Mouse (Mus musculus) heart, embryonic 11.5 days (tissue): ENCODE data around the gene Gemin4. TPM values are rescaled to one million over a fixed set of nuclear protein-coding genes. Genes with fewer than 3 reads are reported as not detected.
"Not testable (repeated sequence)": the region's sequence is repeated elsewhere in the genome, so short reads cannot be mapped to it uniquely, and the experiment has no call there.

ENCODE experiments used
- ATAC-seq: fragments of 200-750 bp; cut with Nextera tagmentation; replicated peaks from 2 replicates; pipeline ENCODE4 v1.8.0; 2017; ENCODE audit warnings: moderate library complexity; ENCODE audit not compliant: insufficient number of reproducible peaks, low FRiP score, low TSS enrichment
- H3K27ac ChIP-seq: fragments of 300-500 bp; sonication (generic); 2 replicates; pipeline ENCODE4 v1.5.1; 2014; ENCODE audit warnings: mild to moderate bottlenecking, low read depth, low read length
- H3K27me3 ChIP-seq: fragments of 300-500 bp; sonication (generic); 2 replicates; pipeline ENCODE4 v1.6.1; 2014; ENCODE audit warnings: mild to moderate bottlenecking, low read length, mixed read lengths; ENCODE audit not compliant: control insufficient read depth, insufficient read depth
- H3K36me3 ChIP-seq: fragments of 300-500 bp; sonication (generic); 2 replicates; pipeline ENCODE4 v1.6.1; 2014; ENCODE audit warnings: mild to moderate bottlenecking, low read length, moderate library complexity, mixed read lengths; ENCODE audit not compliant: control insufficient read depth, insufficient read depth
- H3K4me1 ChIP-seq: fragments of 300-500 bp; sonication (generic); 2 replicates; pipeline ENCODE4 v1.6.1; 2014; ENCODE audit warnings: low read length; ENCODE audit not compliant: control insufficient read depth, insufficient read depth
- H3K4me2 ChIP-seq: fragments of 300-500 bp; sonication (generic); 2 replicates; pipeline ENCODE4 v1.6.1; 2014; ENCODE audit warnings: mild to moderate bottlenecking, moderate library complexity
- H3K4me3 ChIP-seq: fragments of 300-500 bp; sonication (generic); 2 replicates; pipeline ENCODE4 v1.5.1; 2014; ENCODE audit warnings: low read depth, low read length
- H3K9ac ChIP-seq: fragments of 300-500 bp; sonication (generic); 2 replicates; pipeline ENCODE4 v1.6.1; 2014; ENCODE audit warnings: mild to moderate bottlenecking, low read depth, low read length, moderate library complexity
- H3K9me3 ChIP-seq: fragments of 300-500 bp; sonication (generic); replicated peaks from 2 replicates; pipeline ENCODE4 v1.6.1; 2016; ENCODE audit warnings: low read length; ENCODE audit not compliant: control insufficient read depth
- WGBS: fragments of 180-500 bp; shearing (Covaris S2); extraction: QIAGEN DNeasy Blood & Tissue Kit; methylation state at CpG from one replicate; pipeline ENCODE4 v1.1.7; 2014; ENCODE audit not compliant: insufficient replicate concordance; 5-methylcytosine and 5-hydroxymethylcytosine counted together
- polyA plus RNA-seq: library from polyadenylated mRNA; unstranded; fragments of >200 nt; fragmentation: Nextera tagmentation; extraction: Ambion mirVana; gene quantifications from 2 replicates; pipeline ENCODE4 v1.2.1, GENCODE M21; 2014

Gene Gemin4
- polyA plus RNA-seq, 1 experiment from 2014 or later = 25.8 TPM

- Histone ChIP-seq H3K4me2 (no peak overlapping the region), H3K27ac (no peak overlapping the region), H3K9me3 (no peaks in the 10 kb centered on the region), H3K36me3 (peaks cover 21% of the 10 kb centered on the region), H3K4me3 (no peak overlapping the region), H3K27me3 (no peaks in the 10 kb centered on the region), H3K9ac (no peak overlapping the region), H3K4me1 (no peaks in the 10 kb centered on the region)
- ATAC-seq = no peak
- WGBS = 88% methylated on average over 3 of the region's 3 CpGs
Measured at GRCm38 (mm10) chr11:76236136-76236535, 18.7 kb upstream of the Gemin4 start.

- Histone ChIP-seq H3K27me3 (no peaks in the 10 kb centered on the region), H3K4me1 (no peaks in the 10 kb centered on the region), H3K4me3 (no peak overlapping the region), H3K27ac (no peak overlapping the region), H3K9ac (no peak overlapping the region), H3K36me3 (no peaks in the 10 kb centered on the region; the same call in 1 of the 2 replicates), H3K9me3 (no peaks in the 10 kb centered on the region), H3K4me2 (no peak overlapping the region)
- no peak for ATAC-seq
Measured at GRCm38 (mm10) chr11:76225051-76225450, 7.6 kb upstream of the Gemin4 start.

- ATAC-seq = no peak
- Histone ChIP-seq H3K4me3 (no peak overlapping the region), H3K4me2 (no peak overlapping the region), H3K4me1 (no peaks in the 10 kb centered on the region), H3K9ac (no peak overlapping the region), H3K27me3 (no peaks in the 10 kb centered on the region), H3K9me3 (no peaks in the 10 kb centered on the region), H3K36me3 (no peaks in the 10 kb centered on the region; the same call in 1 of the 2 replicates), H3K27ac (no peak overlapping the region)
- WGBS = 87% methylated on average over 5 of the region's 5 CpGs
Measured at GRCm38 (mm10) chr11:76224631-76225030, 7.2 kb upstream of the Gemin4 start.

- peak; percentile 23 for ATAC-seq
- peak overlapping the region; percentile 84 for H3K27ac ChIP-seq
- peak overlapping the region; percentile 79 for H3K4me2 ChIP-seq
- peak overlapping the region; percentile 95 for H3K9ac ChIP-seq
- peak overlapping the region; percentile 82 for H3K4me3 ChIP-seq
- H3K36me3 ChIP-seq = peaks cover 17% of the 10 kb centered on the region
- H3K27me3 ChIP-seq = no peaks in the 10 kb centered on the region
- 4% methylated on average over 33 of the region's 33 CpGs for WGBS
- H3K9me3 ChIP-seq = no peaks in the 10 kb centered on the region
- peaks cover 5% of the 10 kb centered on the region for H3K4me1 ChIP-seq
Measured at GRCm38 (mm10) chr11:76216681-76217389, 629 bp downstream of the Gemin4 start.

- peaks cover 5% of the 10 kb centered on the region for H3K4me1 ChIP-seq
Measured at GRCm38 (mm10) chr11:76216049-76216540, 1.4 kb downstream of the Gemin4 start.

GRCm38 (mm10) chr11:76215011-76215410, 2.5 kb downstream of the Gemin4 start:
- H3K36me3 ChIP-seq = peaks cover 20% of the 10 kb centered on the region
- H3K4me2 ChIP-seq = no peak overlapping the region
- H3K9ac ChIP-seq = no peak overlapping the region
- ATAC-seq = no peak
- no peak overlapping the region for H3K27ac ChIP-seq
- H3K27me3 ChIP-seq = no peaks in the 10 kb centered on the region
- WGBS = 92% methylated on average over 2 of the region's 2 CpGs
- no peak overlapping the region for H3K4me3 ChIP-seq
- peaks cover 5% of the 10 kb centered on the region for H3K4me1 ChIP-seq
- no peaks in the 10 kb centered on the region for H3K9me3 ChIP-seq

More at GRCm38 (mm10) chr11:76216049-76216540, 1.4 kb downstream of the Gemin4 start:
- ATAC-seq = no peak
- no peak overlapping the region for H3K9ac ChIP-seq
- H3K36me3 ChIP-seq = peaks cover 19% of the 10 kb centered on the region
- 92% methylated on average over 5 of the region's 5 CpGs for WGBS
- peak overlapping the region; percentile 82 for H3K4me3 ChIP-seq
- peak overlapping the region; percentile 79 for H3K4me2 ChIP-seq
- H3K27me3 ChIP-seq = no peaks in the 10 kb centered on the region
- no peaks in the 10 kb centered on the region for H3K9me3 ChIP-seq
- no peak overlapping the region for H3K27ac ChIP-seq

GRCm38 (mm10) chr11:76213841-76214240, 3.6 kb downstream of the Gemin4 start:
- Histone ChIP-seq H3K4me3 (no peak overlapping the region), H3K27me3 (no peaks in the 10 kb centered on the region), H3K36me3 (peaks cover 25% of the 10 kb centered on the region), H3K4me1 (peaks cover 5% of the 10 kb centered on the region), H3K27ac (no peak overlapping the region), H3K9ac (no peak overlapping the region), H3K4me2 (no peak overlapping the region), H3K9me3 (no peaks in the 10 kb centered on the region)
- ATAC-seq = no peak
- 93% methylated on average over 5 of the region's 5 CpGs for WGBS

GRCm38 (mm10) chr11:76211595-76211994, 5.9 kb downstream of the Gemin4 start:
- H3K36me3 ChIP-seq = peaks cover 33% of the 10 kb centered on the region
- H3K27me3 ChIP-seq = not testable (repeated sequence)
- WGBS = 100% methylated on average over 2 of the region's 6 CpGs

More at GRCm38 (mm10) chr11:76211595-76211994, 5.9 kb downstream of the Gemin4 start:
- H3K4me3 ChIP-seq, H3K27ac ChIP-seq, H3K9me3 ChIP-seq, ATAC-seq, H3K4me2 ChIP-seq, H3K4me1 ChIP-seq, H3K9ac ChIP-seq: not testable (repeated sequence)
